Mouse (Mus musculus) thymus, postnatal 0 days (tissue): ENCODE measurements around the gene 1700125H20Rik. TPM values are rescaled to one million over a fixed set of nuclear protein-coding genes. Genes with fewer than 3 reads are reported as not detected.
"Not testable (repeated sequence)": the region's sequence is repeated elsewhere in the genome, so short reads cannot be mapped to it uniquely, and the experiment has no call there.

ENCODE experiments used
- DNase-seq: peaks from one replicate; pipeline ENCODE4 v3.0.0-alpha.2; 2015; ENCODE audit warnings: low spot score
- polyA plus RNA-seq: library from polyadenylated mRNA; unstranded; fragments of >200 nt; fragmentation: Nextera tagmentation; extraction: Ambion mirVana; gene quantifications from 2 replicates; pipeline ENCODE4 v1.2.1, GENCODE M21; 2015

The 1700125H20Rik gene
- polyA plus RNA-seq = 0.26 and 0.49 TPM in 2 replicates

DNA sequence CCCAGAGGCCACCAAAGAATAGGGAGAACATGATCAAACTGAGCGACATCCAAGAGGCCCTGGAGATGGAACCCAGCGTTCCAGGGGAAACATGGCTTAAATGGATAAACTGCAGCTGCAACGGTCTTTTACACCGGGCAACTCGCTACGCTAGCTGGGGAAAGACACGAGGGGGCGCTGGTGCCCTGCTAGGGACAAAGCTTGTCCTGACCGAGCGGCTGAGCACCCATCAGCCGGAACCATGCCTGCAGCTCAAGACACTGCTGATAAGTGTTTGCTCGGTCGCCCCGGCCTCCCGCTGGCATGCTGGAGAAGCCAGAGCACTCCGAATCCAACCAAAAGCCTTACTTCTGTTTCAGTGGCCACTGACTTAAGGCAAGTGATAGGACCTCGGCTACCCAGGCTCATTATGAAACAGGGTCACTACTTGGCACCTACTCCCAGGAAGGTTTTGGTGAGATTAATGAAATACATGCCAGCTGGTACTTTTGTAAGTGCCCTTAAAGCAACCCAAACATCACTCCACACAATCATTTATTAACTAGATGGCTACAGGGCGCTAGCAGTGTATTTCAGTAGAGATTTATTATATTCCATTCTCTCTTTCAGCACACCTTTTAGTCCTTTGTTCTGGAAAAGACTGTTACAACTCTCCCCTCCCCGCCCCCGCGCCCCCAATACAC lies at the start of gene 1700125H20Rik:
Gene 1700125H20Rik (plus strand): TSS at position 347 of the 683 bp plus-strand sequence.
- DNase-seq = peak; percentile 84

DNA sequence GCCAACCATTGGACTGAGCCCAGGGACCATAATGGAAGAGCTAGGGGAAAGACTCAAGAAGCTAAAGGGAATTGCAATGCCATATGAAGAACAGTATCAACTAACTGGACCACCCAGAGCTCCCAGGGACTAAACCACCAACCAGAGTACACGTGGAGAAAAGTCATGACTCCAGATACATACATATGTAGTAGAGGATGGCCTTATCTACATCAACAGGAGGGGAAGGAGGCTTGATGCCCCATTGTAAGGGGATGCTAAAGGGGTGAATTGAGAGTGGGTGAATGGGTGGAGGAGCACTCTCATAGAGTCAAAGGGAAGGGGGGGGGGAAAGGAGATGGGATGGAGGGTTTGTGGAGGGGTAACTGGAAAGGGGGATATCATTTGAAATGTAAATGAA lies 48.1 kb upstream of the 1700125H20Rik start:
- no peak for DNase-seq

DNA sequence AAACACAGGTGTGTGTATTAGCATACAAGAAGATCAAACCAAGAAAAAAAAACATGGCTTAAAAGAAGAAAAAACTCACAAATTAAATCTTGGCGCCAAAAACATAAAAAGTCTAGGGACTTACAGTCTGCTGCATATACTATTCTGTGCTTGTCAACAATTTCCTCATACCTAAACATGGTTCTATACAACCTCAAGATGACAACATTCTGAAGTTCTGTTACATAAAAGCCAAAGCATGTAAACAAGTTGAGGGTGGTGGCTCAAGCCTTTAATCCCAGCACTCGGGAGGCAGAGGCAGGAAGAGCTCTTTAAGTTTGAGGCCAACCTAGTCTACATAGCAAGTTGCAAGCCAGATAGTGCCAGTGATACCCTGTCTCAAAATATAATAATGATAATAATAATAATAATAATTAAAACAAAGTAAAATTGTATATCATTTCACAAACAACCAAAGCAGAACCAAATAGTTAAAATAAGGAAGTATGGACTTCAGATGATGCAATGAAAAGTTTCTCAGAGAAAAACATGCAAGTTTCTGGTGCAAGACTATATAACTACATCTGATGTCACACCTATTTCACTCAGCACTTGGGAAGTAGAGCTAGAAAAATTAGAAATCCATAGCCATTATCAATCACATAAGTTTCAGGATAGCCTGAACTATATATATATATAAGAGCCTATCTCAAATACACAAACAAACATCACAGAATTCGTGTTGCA lies 46.8 kb upstream of the 1700125H20Rik start:
- no peak for DNase-seq

DNA sequence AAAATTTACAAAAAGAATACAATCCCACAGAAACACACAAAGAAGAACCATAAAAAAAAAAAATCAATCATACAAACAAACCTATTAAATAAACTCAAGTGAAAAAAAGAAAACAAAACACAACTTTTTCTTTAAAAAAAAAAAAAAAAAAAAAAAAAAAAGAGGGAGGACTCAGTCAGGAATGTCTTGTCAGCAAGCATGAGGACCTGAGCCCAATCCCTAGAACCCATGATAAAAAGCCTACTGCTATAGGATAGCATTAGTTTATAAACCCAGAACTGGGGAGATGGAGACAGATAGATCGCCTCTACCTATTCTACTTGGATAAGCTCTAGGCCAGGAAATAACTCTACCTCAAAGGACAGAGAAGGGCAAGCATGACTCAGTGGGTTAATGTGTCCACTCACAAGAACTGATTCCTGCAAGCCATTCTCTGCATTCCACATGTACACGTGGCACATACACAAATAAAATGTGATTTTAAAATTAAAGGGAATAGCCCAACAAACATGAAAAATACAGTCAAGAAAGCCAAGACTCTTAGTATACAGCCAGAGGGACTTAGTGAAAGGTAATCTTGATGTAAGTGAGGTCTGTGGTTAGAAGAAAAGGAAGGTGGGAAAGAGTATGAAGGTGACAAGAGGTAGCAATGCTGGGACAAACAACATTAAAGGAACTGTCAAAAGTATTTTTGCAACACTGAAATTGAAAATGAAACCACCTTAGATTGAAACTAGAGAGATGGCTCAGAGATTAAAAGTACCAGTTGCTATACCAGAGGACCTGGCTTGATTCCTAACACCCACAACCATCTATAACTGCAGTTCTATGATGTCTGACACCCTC lies 43.7 kb upstream of the 1700125H20Rik start:
- no peak for DNase-seq

DNA sequence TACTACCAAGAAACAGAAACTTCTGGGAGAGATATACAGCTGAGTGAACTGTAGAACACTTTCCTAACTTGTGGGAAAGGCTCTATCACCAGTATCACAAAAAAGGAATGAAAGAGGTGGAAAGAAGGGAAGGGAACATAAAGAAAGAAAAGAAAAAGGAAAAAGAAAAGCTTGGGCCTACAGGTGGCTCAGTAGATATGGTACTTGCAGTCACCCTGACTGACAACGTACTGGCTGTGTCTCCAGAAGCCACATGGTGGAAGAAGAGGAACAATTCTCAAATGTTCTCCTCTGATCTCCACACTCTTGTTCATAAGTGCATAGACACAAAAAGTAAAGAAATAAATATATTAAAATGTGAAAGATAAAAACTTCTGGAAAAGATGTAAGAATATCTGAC lies 41.3 kb upstream of the 1700125H20Rik start:
- no peak for DNase-seq

DNA sequence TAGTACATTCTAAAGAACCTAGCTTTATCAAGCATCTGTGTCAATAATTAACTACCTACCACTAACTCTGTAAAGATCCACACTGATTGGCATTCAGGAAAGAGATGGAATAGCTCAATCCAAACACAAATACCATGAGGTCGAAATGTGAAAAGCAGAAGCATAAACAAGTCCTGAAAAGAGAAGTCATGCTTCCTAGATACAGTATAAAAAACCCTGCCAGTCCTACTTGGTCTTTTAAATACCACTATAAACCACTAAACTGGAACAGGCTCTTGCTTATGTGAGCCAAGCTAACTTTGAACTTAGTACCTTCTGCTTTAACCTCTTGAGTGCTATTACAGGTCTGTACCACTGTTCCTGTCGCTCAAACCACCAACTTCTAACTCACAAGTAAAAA lies 38.7 kb upstream of the 1700125H20Rik start:
- no peak for DNase-seq

DNA sequence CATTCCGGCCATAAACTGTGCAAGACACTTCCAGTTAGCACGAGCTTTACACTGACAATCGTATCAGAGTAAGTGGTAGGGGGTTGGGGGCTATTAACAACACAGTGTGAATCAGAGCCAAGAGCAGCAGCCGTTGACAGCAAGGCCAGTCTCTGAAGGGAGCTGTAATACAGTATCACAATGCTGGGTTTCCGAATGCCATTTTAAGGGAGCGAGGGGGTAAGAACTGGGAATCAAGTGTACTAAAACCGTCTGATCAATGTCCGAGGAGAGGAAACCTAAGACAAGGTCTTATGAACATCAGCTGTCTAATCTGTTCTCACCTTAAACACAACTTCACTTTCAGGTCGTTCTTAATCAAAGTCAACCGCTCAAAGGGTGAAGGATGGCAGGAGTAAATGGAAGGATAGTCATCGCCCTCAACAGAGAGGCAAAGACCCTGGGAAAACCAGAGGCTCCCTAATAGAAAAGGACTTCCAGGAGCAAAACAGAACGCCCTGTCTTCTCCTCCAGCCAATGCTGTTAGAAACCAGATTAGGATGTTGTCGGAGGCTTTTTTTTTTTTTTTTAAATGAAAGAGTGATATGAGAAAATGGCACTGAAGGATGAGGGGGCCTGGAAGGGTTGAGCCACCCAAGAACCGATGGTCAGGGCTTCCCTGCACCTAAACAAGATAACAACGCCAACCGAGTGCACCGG lies 31.3 kb upstream of the 1700125H20Rik start:
- DNase-seq = peak; percentile 6

DNA sequence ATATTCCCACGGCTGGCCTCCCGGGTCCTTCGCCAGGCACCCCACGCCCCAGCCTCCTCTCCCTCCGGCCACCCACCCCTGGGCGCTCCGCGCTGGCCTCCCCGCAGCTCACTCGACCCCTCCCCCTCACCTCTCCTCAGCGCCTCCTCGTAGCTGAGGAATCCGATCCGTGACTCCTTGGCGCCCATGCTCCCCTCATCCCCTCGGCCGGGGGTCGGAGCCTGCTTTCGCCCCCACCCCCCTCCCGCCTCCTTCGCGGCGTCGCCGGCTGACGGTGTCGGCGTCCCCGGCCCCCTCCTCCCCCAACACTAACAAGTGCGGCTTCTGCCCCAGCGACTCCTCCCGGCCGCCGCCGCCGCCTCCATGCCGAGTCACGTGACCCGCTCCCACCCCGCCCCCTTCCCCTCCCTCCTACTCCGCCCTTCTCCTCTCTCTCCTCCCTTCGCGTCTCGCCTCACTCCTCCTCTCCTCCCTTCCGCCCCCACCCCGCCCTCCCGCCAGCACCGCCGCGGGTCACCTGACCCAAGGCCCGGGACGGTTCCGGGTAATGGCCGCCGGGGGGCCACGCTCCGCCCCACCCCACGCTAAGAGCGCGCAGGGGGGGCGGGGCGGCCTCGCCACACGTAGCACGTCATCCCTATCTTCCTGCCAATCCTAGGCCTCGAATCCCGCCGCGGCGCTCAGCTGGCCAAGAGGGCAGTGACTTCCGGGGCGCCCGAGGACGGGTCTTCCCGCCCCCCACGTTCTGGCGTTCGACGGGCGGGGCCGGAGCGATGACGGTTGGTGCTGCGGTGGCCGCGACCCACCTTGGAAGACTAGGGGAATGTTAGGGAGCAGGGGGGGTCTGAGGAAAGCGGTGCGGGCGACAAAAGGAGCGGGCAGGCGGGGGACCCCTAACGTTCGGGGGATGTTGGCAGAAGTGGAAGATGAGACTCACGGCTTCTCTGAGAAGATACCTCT lies 30.3 kb upstream of the 1700125H20Rik start, which contains the start of gene Usp32:
Gene Usp32 (minus strand): TSS at position 581 of the 960 bp plus-strand sequence.
- DNase-seq = peak; percentile 99

DNA sequence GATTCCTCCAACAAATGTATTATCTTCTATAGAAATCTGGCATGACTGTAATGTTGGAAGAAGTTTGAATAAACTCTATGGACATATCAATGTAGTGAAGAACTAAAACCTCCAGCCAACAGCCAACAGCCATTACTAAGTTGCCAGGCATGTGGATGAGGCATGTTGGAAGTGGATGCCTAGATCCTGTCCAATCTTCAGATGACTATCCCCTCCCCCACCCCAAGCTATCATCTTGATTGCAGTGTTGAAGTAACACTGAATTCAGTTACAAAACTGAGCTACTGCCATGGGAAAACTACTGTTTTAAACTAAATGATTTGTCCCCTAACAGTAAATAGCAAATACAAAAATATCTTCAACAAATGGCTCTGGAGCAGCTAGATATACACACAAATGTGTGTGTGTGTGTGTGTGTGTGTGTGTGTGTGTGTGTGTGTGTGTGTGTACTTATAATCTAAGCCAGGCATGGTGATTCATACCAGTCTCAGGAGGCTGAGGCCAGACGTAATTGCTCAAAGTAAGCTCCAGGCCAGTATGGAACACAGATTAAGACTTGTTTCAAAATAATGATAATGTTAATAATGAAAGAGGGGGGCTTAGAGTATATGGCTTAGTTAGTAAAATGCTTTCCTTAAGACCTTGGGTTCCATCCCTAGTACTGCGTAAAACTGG lies 17.8 kb upstream of the 1700125H20Rik start:
- no peak for DNase-seq

DNA sequence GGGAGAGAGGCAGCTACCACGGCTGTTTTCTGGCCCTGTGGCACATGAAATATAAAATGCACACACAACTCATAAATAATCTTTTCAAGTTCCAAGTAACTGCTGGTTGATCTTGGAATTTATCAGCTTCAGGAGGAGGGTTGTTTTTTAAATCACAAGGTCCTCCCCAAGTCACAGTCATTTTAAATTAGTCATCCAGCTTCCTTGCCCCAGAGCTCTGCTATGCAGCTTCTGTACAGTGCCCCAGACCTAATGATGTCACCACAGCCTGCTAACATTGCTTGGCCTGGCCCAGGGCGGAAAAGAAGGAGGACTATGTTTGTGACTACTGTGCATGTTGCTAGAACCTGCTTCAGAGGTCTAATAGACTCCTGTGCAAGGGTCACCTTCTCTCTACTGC lies 12.9 kb upstream of the 1700125H20Rik start:
- DNase-seq = no peak

DNA sequence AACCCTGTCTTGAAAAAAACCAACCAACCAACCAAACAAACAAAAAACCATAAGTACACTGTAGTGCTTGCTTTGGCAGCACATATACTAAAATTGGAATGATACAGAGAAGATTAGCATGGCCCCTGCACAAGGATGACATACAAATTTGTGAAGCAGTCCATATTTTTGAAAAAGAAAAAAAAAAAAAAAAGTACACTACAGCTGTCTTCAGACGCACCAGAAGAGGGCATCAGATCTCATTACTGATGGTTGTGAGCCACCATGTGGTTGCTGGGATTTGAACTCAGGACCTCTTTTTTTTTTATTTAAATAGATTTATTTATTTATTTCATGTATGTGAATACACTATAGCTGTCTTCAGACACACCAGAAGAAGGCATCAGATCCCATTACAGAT lies 7.2 kb upstream of the 1700125H20Rik start:
- DNase-seq = not testable (repeated sequence)

DNA sequence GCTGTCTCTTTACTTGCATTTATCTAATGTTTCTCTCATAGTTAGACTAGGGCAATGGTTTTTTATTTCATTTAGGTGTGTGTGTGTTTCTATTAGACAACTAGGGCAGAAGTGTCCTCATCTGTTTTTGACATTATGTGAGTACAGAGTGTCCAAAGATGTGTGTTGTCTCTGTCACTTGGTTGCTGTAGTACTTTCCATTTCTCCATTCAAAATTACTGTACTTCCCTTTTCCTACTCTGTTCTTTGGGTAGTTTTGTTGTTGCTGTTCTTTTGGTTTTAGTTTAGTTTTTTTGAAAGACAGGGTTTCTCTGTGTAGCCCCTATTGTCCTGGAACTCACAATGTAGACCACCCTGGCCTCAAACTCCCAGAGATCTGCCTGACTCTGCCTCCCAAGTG lies 5.8 kb upstream of the 1700125H20Rik start:
- DNase-seq = no peak

DNA sequence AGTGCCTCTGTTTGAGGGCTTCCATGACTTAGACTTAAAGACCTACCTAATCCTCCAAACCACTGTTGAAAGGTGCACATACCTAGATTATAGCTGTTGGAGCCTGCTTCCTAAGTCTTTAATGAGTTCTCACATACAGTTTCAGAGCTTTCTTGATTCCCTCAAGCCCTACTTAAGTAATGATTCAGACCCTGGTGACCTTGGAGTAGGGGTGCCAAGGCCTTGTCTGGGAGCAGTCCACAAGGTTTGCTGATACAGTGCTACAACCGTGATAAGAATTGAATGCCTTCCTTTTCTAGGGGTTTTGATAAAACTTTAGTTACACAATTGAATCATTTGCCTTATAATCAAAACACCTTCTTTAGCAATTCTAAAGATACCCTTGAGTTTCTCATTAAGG lies 2.7 kb upstream of the 1700125H20Rik start:
- no peak for DNase-seq

DNA sequence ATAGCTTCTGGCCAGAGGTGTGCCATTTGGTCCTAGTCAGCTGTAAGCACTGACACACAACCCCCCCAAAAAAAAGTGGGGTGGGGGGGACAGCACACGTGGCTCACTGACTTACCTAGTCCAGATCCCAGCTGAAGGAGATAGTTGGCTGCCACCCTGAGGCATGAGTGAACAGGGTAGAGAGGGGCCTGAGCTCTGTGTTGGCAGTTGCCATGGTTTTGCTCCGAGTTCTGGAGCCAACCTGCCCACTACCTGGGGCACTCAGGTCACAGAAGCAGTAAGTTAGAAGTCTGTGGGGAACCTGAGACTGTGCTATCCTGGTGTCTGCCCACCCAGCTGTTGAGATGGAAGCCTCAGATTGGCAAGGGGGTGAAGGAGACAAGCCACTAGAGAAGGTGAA lies 629 bp downstream of the 1700125H20Rik start:
- no peak for DNase-seq

DNA sequence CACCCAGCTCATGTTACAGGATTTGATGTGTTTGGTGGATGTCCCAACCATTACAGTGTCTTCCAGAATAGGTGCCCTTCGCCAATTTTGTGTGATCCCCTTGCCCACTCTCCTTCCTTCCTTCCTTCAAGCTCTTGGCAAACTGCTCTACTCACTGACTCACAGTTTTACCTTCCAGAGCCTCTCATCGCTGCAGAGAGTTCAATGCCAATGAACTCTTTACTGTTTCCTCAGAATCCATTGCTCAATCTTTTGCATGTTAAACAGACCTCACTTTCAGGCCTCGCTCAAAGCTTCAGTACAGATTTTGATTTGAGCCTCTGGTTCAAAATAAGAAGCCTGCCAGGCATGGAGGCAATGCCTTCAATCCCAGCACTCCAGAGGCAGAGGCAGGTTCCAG lies 5.7 kb downstream of the 1700125H20Rik start:
- no peak for DNase-seq

DNA sequence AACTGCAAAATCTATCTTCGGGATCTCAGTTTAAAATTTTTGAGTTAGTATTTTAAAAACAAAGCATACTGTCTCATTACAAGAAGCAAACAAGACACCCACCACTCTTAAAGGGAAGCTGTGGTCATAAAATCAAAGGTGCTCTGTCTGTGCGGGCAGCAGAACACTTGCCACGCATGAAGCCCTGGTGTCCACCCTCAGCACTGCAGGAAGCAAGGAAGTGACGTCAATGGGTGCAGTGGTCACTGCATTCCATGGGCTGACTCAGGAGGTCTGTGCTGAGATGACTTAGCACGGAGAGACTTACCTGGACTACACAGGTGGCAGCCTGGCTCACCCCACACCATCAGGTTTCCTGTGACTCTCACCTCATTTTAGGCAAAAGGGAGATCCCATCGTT lies 7.6 kb downstream of the 1700125H20Rik start:
- no peak for DNase-seq

DNA sequence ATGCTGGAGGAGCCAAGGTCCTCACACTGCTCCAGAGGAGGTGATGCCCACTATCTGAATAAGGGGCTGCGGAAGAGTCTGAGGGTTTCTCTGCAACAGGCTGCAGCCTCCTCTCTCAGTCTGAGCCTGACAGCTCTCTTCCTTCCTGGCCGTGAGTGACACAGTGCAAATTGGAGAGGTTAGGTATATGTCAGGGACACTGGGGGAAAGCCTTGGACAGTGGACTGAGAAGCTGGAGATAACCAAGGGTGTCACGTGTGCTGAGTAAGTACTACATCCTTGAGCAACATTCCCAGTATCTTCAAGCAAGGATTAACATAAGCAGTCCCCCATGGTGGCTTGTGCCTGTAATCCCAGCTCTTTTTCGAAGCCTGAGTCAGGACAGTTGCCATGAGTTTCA lies 8.2 kb downstream of the 1700125H20Rik start:
- DNase-seq = no peak

DNA sequence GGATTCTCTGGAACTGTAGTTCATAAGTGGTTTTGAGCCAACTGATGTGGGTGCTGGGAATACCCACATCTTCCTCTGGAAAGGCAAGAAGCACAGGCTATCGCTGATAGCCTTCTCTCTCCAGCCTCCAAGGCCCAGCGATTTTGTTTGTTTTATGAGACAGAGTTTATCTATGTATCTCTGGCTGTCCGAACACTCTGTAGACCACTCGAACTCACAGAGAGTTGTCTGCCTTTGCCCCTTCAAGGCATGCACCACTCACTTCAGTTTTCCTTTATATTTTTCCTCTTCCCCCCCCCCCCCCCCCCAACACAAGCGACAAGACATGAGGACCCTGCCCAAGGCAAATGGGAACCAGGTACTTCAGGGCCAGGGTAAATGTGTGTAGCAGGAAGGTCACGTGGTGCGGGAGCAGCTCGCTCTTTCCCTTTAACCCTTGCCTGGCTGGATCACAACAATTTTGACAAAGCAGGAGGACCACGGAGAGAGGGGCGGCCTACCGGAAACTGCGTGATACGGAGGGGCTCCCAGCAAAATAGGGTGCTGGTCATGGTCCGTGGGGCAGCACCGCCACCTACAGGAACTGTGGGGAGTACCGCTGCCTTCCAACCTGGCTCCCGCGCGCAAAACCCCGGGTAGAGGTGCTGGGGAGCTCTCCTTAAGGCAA lies 12.5 kb downstream of the 1700125H20Rik start:
- DNase-seq = peak; percentile 87

DNA sequence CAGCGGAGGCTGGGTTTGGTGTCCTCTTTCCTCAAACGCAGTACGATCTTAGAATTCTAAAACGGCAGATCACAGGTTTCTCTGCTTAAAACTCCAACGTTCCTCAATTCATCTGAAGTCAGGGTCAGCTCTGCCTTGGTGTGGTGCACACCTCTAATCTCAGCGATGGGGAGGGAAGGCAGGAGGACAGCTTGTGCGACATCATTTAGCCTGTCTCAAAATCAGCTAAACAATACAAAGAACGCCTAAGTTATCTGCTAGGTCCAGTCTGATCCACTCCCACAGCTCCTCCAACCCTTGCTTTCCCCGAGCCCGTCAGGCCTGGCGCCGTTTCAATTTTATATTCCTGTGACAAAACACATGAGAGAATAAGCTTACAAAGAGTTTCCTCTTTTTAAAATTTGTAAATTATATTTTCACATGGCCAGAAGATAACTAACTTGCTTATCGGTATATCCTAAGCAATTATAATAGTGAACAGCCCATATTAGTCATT lies 13.1 kb downstream of the 1700125H20Rik start:
- no peak for DNase-seq
